Mouse (Mus musculus) right cerebral cortex, postnatal 10 days (tissue): ENCODE results near the gene Shc3.
A peak's percentile ranks its signal among the peaks of the same experiment; 100 is the strongest.

Source experiments
- DNase-seq, 2 experiments: peaks; one replicate each; pipeline ENCODE4 v3.0.0; 2021; ENCODE audit warnings: low spot score in 2 of 2

Gene Shc3

GRCm38 (mm10) chr13:51418942-51419451, 150.2 kb downstream of the Shc3 start:
- DNase-seq = peak; percentile 52 to 66

GRCm38 (mm10) chr13:51418268-51418941, 150.8 kb downstream of the Shc3 start:
- DNase-seq = peak; percentile 97 to 99

- peak in 1 of 2 experiments; percentile 52 for DNase-seq
Observed at GRCm38 (mm10) chr13:51417796-51418195, 151.4 kb downstream of the Shc3 start.

- DNase-seq = peak; percentile 56 to 68
Observed at GRCm38 (mm10) chr13:51416727-51417126, 152.5 kb downstream of the Shc3 start.

GRCm38 (mm10) chr13:51413461-51413860, 155.8 kb downstream of the Shc3 start:
- DNase-seq = no peak

GRCm38 (mm10) chr13:51411696-51412430, 157.4 kb downstream of the Shc3 start:
- DNase-seq = no peak

GRCm38 (mm10) chr13:51411243-51411642, 158.0 kb downstream of the Shc3 start:
- DNase-seq = no peak

- no peak for DNase-seq
Observed at GRCm38 (mm10) chr13:51409936-51410481, 159.2 kb downstream of the Shc3 start.

GRCm38 (mm10) chr13:51408519-51409001, 160.7 kb downstream of the Shc3 start, which contains the start of gene S1pr3:
Gene S1pr3 (plus strand): TSS chr13:51408639.
- DNase-seq = peak in 1 of 2 experiments; percentile 47

- no peak for DNase-seq
Observed at GRCm38 (mm10) chr13:51407541-51408217, 161.5 kb downstream of the Shc3 start.

- DNase-seq = no peak
Observed at GRCm38 (mm10) chr13:51405731-51406320, 163.4 kb downstream of the Shc3 start.

GRCm38 (mm10) chr13:51404566-51404965, 164.7 kb downstream of the Shc3 start:
- DNase-seq = no peak

GRCm38 (mm10) chr13:51400736-51401501, 168.3 kb downstream of the Shc3 start:
- peak; percentile 77 to 81 for DNase-seq

- no peak for DNase-seq
Observed at GRCm38 (mm10) chr13:51400186-51400719, 169.0 kb downstream of the Shc3 start.

GRCm38 (mm10) chr13:51399562-51399961, 169.7 kb downstream of the Shc3 start:
- DNase-seq = no peak

GRCm38 (mm10) chr13:51397861-51398260, 171.4 kb downstream of the Shc3 start:
- DNase-seq = no peak

- no peak for DNase-seq
Observed at GRCm38 (mm10) chr13:51392256-51392655, 177.0 kb downstream of the Shc3 start.

GRCm38 (mm10) chr13:51391359-51391916, 177.8 kb downstream of the Shc3 start:
- DNase-seq = no peak

- DNase-seq = no peak
Observed at GRCm38 (mm10) chr13:51390398-51390797, 178.8 kb downstream of the Shc3 start.

GRCm38 (mm10) chr13:51387908-51388307, 181.3 kb downstream of the Shc3 start:
- no peak for DNase-seq
